Mouse (Mus musculus) forebrain, postnatal 0 days (tissue): Measurements from ENCODE around the gene Zkscan3. TPM values are rescaled to one million over a fixed set of nuclear protein-coding genes. Genes with fewer than 3 reads are reported as not detected.

Experiments
- ATAC-seq: fragments of 200-750 bp; cut with Nextera tagmentation; 2 replicates; pipeline ENCODE4 v1.8.0; 2017; ENCODE audit warnings: mild to moderate bottlenecking, moderate library complexity
- DNase-seq: peaks from one replicate; pipeline ENCODE4 v3.0.0-alpha.2; 2015
- H3K27ac ChIP-seq: fragments of 300-500 bp; sonication (generic); 2 replicates; pipeline ENCODE4 v1.5.1; 2014; ENCODE audit warnings: low read depth, mild to moderate bottlenecking, antibody characterized with exemption, low read length, moderate library complexity, mixed read lengths
- H3K27me3 ChIP-seq: fragments of 300-500 bp; sonication (generic); 2 replicates; pipeline ENCODE4 v1.6.1; 2014; ENCODE audit warnings: mild to moderate bottlenecking, low read length, mixed read lengths; ENCODE audit not compliant: insufficient read depth
- H3K36me3 ChIP-seq: fragments of 300-500 bp; sonication (generic); 2 replicates; pipeline ENCODE4 v1.6.1; 2014; ENCODE audit warnings: mild to moderate bottlenecking, moderate library complexity; ENCODE audit not compliant: insufficient read depth
- H3K4me1 ChIP-seq: fragments of 300-500 bp; sonication (generic); 2 replicates; pipeline ENCODE4 v1.6.1; 2014; ENCODE audit warnings: antibody characterized with exemption; ENCODE audit not compliant: insufficient read depth
- H3K4me2 ChIP-seq: fragments of 300-500 bp; sonication (generic); 2 replicates; pipeline ENCODE4 v1.6.1; 2014; ENCODE audit warnings: low read depth, mild to moderate bottlenecking, moderate library complexity
- H3K4me3 ChIP-seq: fragments of 300-500 bp; sonication (generic); 2 replicates; pipeline ENCODE4 v1.5.1; 2014; ENCODE audit warnings: low read depth, low read length, mixed read lengths
- H3K9ac ChIP-seq: fragments of 300-500 bp; sonication (generic); 2 replicates; pipeline ENCODE4 v1.6.1; 2014; ENCODE audit warnings: mild to moderate bottlenecking
- H3K9me3 ChIP-seq: fragments of 300-500 bp; sonication (generic); 2 replicates; pipeline ENCODE4 v1.6.1; 2016; ENCODE audit warnings: low read length
- CTCF ChIP-seq: sonication (generic); IDR thresholded peaks from 2 replicates; pipeline ENCODE4 v1.5.1; 2016; ENCODE audit warnings: antibody characterized with exemption, control low read depth, low read depth
- WGBS: fragments of 180-500 bp; shearing (Covaris S2); extraction: QIAGEN DNeasy Blood & Tissue Kit; methylation state at CpG from one replicate; pipeline ENCODE4 v1.1.7; 2014; 5-methylcytosine and 5-hydroxymethylcytosine counted together
- polyA plus RNA-seq: library from polyadenylated mRNA; unstranded; fragments of >200 nt; fragmentation: Nextera tagmentation; extraction: Ambion mirVana; gene quantifications from 2 replicates; pipeline ENCODE4 v1.2.1, GENCODE M21; 2015
- total RNA-seq: library from RNA; depleted of rRNA; stranded (reverse); fragments of >200 nt; gene quantifications from 2 replicates; pipeline ENCODE4 v1.2.3, GENCODE M21; 2014

Zkscan3 gene
- total and polyA plus RNA-seq, 2 experiments from 2014 or later = 45.6 to 51.8 TPM

GRCm38 (mm10) chr13:21408805-21409459 lies 6.4 kb upstream of the Zkscan3 start:
- Histone ChIP-seq H3K36me3 (no peaks in the 10 kb centered on the region), H3K9me3 (no peaks in the 10 kb centered on the region), H3K27me3 (no peaks in the 10 kb centered on the region), H3K9ac (peak overlapping the region; percentile 64), H3K4me2 (peak overlapping the region; percentile 72), H3K4me3 (peak overlapping the region; percentile 61), H3K4me1 (peaks cover 4% of the 10 kb centered on the region; the same call in 1 of the 2 replicates), H3K27ac (peak overlapping the region; percentile 81)
- ATAC-seq (0 out of 2 replicates have a peak, but pooled peaks have one; percentile 27), DNase-seq (peak; percentile 2)
- TF ChIP-seq CTCF = no peak
- 52% methylated on average over 11 of the region's 11 CpGs for WGBS

- no peaks in the 10 kb centered on the region for H3K9me3 ChIP-seq
- peak; percentile 92 for DNase-seq
- peak overlapping the region; percentile 61 for H3K4me3 ChIP-seq
- H3K4me1 ChIP-seq = peaks cover 6% of the 10 kb centered on the region; the same call in 1 of the 2 replicates
- no peak for TF ChIP-seq CTCF
- peak overlapping the region; percentile 72 for H3K4me2 ChIP-seq
- H3K36me3 ChIP-seq = no peaks in the 10 kb centered on the region
- H3K27me3 ChIP-seq = no peaks in the 10 kb centered on the region
- peak; percentile 97 for ATAC-seq
- peak overlapping the region; percentile 64 for H3K9ac ChIP-seq
- WGBS = 4% methylated on average over 27 of the region's 27 CpGs
- peak overlapping the region; percentile 81 for H3K27ac ChIP-seq
Observed at GRCm38 (mm10) chr13:21407969-21408804, 5.6 kb upstream of the Zkscan3 start.

DNA sequence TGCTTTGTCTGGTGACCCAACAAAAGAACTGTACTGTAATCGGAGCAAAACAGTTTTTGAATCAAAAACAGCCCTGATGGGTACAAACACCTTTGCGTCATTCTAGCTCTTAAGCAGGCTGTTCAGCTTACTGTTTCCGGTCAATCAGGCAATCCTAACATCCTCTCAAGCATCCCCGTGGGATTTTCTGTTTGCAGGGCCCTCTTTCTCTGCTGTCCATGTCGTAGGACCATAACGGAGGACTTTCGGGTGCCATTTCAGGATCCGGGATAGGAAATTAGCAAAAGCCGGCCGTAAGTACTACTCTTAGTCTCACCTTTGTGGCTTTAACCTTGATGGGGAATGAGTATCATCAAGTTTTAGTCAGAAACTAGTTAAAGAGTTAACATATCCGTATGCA lies 4.8 kb upstream of the Zkscan3 start:
- 0 out of 2 replicates have a peak overlapping the region, but pooled peaks have one; percentile 64 for H3K9ac ChIP-seq
- H3K4me2 ChIP-seq = peak overlapping the region; percentile 72; the same call in 1 of the 2 replicates
- no peak for ATAC-seq
- no peak for TF ChIP-seq CTCF
- no peak overlapping the region for H3K4me3 ChIP-seq
- no peaks in the 10 kb centered on the region for H3K36me3 ChIP-seq
- peaks cover 8% of the 10 kb centered on the region; the same call in 1 of the 2 replicates for H3K4me1 ChIP-seq
- H3K27me3 ChIP-seq = no peaks in the 10 kb centered on the region
- WGBS = 84% methylated on average over 11 of the region's 11 CpGs
- H3K9me3 ChIP-seq = no peaks in the 10 kb centered on the region
- no peak for DNase-seq
- H3K27ac ChIP-seq = no peak overlapping the region

GRCm38 (mm10) chr13:21402848-21403247 lies 293 bp upstream of the Zkscan3 start:
- no peak for TF ChIP-seq CTCF
- ATAC-seq (peak; percentile 46; the same call in 1 of the 2 replicates), DNase-seq (no peak)
- H3K9ac ChIP-seq = peak overlapping the region; percentile 87
- peak overlapping the region; percentile 95 for H3K4me3 ChIP-seq
- peaks cover 3% of the 10 kb centered on the region; the same call in 1 of the 2 replicates for H3K36me3 ChIP-seq
- H3K4me1 ChIP-seq = peaks cover 16% of the 10 kb centered on the region
- no peaks in the 10 kb centered on the region for H3K9me3 ChIP-seq
- H3K27me3 ChIP-seq = no peaks in the 10 kb centered on the region
- WGBS = 0% methylated on average over 2 of the region's 2 CpGs
- H3K27ac ChIP-seq = no peak overlapping the region
- peak overlapping the region; percentile 63 for H3K4me2 ChIP-seq

DNA sequence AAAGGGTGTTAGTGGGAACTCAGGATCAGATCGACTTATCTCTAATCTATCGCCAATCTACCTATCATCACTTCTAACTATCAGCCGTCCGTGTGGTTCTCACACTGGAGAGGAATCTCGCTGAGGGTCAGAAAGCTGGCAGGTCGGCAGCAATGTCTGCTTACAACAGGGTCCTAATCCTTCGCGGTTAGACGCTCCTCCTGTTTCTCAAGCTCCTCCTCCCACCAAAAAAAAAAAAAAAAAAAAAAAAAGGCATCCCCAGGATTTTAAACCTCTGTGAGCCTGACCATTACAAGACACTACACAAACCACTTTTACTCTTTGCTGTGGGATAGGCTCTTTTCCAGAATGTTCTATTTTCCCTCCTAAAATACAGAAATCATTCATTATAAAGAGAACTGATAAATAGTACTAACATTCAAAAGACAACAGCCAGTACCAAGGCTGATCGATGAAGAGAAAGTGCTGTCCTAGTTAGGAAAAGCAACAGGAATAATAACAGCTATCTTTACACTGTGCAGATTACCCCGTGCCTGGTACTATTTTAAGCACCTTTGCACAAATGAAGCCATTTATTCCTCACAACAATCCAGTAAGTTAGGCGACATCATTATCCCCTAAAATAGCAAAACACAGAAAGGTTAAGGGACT lies 794 bp downstream of the Zkscan3 start:
- no peaks in the 10 kb centered on the region for H3K9me3 ChIP-seq
- 13% methylated on average over 12 of the region's 12 CpGs for WGBS
- ATAC-seq = 0 out of 2 replicates have a peak, but pooled peaks have one; percentile 19
- TF ChIP-seq CTCF = no peak
- H3K36me3 ChIP-seq = peaks cover 3% of the 10 kb centered on the region; the same call in 1 of the 2 replicates
- peak overlapping the region; percentile 87 for H3K9ac ChIP-seq
- peak overlapping the region; percentile 95 for H3K4me3 ChIP-seq
- H3K27ac ChIP-seq = peak overlapping the region; percentile 72
- peak overlapping the region; percentile 63 for H3K4me2 ChIP-seq
- H3K27me3 ChIP-seq = no peaks in the 10 kb centered on the region
- peaks cover 14% of the 10 kb centered on the region; the same call in 1 of the 2 replicates for H3K4me1 ChIP-seq
- DNase-seq = no peak

DNA sequence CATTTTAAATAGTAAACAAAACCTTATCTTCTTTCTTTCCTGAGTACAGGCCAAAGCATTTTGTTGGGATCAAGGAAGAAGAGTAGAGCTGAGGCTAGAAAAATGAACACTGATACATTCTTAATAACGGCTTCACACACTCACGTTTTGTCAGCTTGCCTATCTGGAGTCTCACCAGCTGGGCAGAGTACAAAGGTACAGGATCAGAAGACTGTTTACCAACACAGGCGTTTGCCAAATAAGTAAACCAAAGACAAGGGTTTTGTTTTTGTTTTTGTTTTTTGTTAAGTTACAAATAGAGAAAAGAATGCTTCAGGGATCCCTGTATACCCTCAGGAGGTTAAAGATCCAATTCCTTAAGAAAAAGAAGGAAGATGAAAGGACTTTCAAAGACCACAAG lies 1.4 kb downstream of the Zkscan3 start:
- H3K9ac ChIP-seq = no peak overlapping the region
- 77% methylated on average over 3 of the region's 3 CpGs for WGBS

More for the DNA sequence above, 1.4 kb downstream of the Zkscan3 start:
- DNase-seq (no peak), ATAC-seq (no peak)
- H3K4me2 ChIP-seq = peak overlapping the region; percentile 63
- H3K9me3 ChIP-seq = no peaks in the 10 kb centered on the region
- H3K27me3 ChIP-seq = no peaks in the 10 kb centered on the region
- H3K4me3 ChIP-seq = peak overlapping the region; percentile 95
- H3K27ac ChIP-seq = no peak overlapping the region
- H3K36me3 ChIP-seq = peaks cover 3% of the 10 kb centered on the region; the same call in 1 of the 2 replicates
- peaks cover 14% of the 10 kb centered on the region; the same call in 1 of the 2 replicates for H3K4me1 ChIP-seq
- TF ChIP-seq CTCF = no peak
